Mouse (Mus musculus) central nervous system, embryonic 14 days (tissue): ENCODE measurements around the gene Fam120a. TPM values are rescaled to one million over a fixed set of nuclear protein-coding genes. Genes with fewer than 3 reads are reported as not detected.

Experiments
- polyA plus RNA-seq: library from polyadenylated mRNA; depleted of rRNA; stranded (reverse); fragments of >200 nt; gene quantifications from 2 replicates; pipeline ENCODE4 v1.2.3, GENCODE M21; 2012; rRNA removed

The Fam120a gene
- polyA plus RNA-seq: 59.5 and 65.3 TPM in 2 replicates

GRCm38 (mm10) chr13:48967956-48968749 lies at the start of gene Fam120a:
Gene Fam120a (minus strand): TSS chr13:48968017.

GRCm38 (mm10) chr13:48870771-48871731 lies 96.8 kb downstream of the Fam120a start, which contains the start of gene Phf2:
Gene Phf2 (minus strand): TSS chr13:48871119.

Other genes with a start within 250 kb of the Fam120a start
- gene Phf2, start 96.9 kb downstream of the Fam120a start, polyA plus RNA-seq: 32.6 and 35.8 TPM in 2 replicates
- gene Wnk2, start 180.0 kb upstream of the Fam120a start, polyA plus RNA-seq: 56.6 and 57.6 TPM in 2 replicates
- gene Ninj1, start 219.5 kb upstream of the Fam120a start, polyA plus RNA-seq: 45.9 and 48.6 TPM in 2 replicates
- gene Card19, start 248.0 kb upstream of the Fam120a start, polyA plus RNA-seq: 24.4 and 36.0 TPM in 2 replicates